Mouse (Mus musculus) hindbrain, postnatal 0 days (tissue): ENCODE data around the gene Fgf12. TPM values are rescaled to one million over a fixed set of nuclear protein-coding genes. Genes with fewer than 3 reads are reported as not detected.

Experiments
- ATAC-seq: fragments of 200-750 bp; cut with Nextera tagmentation; 2 replicates; pipeline ENCODE4 v1.8.0; 2017; ENCODE audit warnings: mild to moderate bottlenecking, moderate TSS enrichment, moderate library complexity
- DNase-seq: peaks from one replicate; pipeline ENCODE4 v3.0.0-alpha.2; 2015; ENCODE audit warnings: low spot score
- H3K27ac ChIP-seq: fragments of 300-500 bp; sonication (generic); 2 replicates; pipeline ENCODE4 v1.5.1; 2014; ENCODE audit warnings: mild to moderate bottlenecking
- H3K27me3 ChIP-seq: fragments of 300-500 bp; sonication (generic); 2 replicates; pipeline ENCODE4 v1.6.1; 2014; ENCODE audit warnings: low read length, mixed read lengths; ENCODE audit not compliant: insufficient read depth
- H3K36me3 ChIP-seq: fragments of 300-500 bp; sonication (generic); 2 replicates; pipeline ENCODE4 v1.6.1; 2014; ENCODE audit warnings: low read length, mixed read lengths; ENCODE audit not compliant: insufficient read depth
- H3K4me1 ChIP-seq: fragments of 300-500 bp; sonication (generic); 2 replicates; pipeline ENCODE4 v1.6.1; 2014; ENCODE audit warnings: antibody characterized with exemption, low read length, mixed read lengths; ENCODE audit not compliant: insufficient read depth
- H3K4me2 ChIP-seq: fragments of 300-500 bp; sonication (generic); 2 replicates; pipeline ENCODE4 v1.6.1; 2014; ENCODE audit warnings: low read depth, mild to moderate bottlenecking, low read length, moderate library complexity, mixed read lengths
- H3K4me3 ChIP-seq: fragments of 300-500 bp; sonication (generic); 2 replicates; pipeline ENCODE4 v1.5.1; 2014; ENCODE audit warnings: low read length
- H3K9ac ChIP-seq: fragments of 300-500 bp; sonication (generic); replicated peaks from 2 replicates; pipeline ENCODE4 v1.6.1; 2014; ENCODE audit warnings: mild to moderate bottlenecking, low read length, moderate library complexity, mixed read lengths
- H3K9me3 ChIP-seq: fragments of 300-500 bp; sonication (generic); 2 replicates; pipeline ENCODE4 v1.6.1; 2016; ENCODE audit warnings: low read length, mixed read lengths
- CTCF ChIP-seq: IDR thresholded peaks from 2 replicates; pipeline ENCODE4 v1.5.1; 2016; ENCODE audit warnings: antibody characterized with exemption, control low read depth, low read depth
- WGBS: fragments of 180-500 bp; shearing (Covaris S2); extraction: QIAGEN DNeasy Blood & Tissue Kit; methylation state at CpG from one replicate; pipeline ENCODE4 v1.1.7; 2014; 5-methylcytosine and 5-hydroxymethylcytosine counted together
- polyA plus RNA-seq: library from polyadenylated mRNA; unstranded; fragments of >200 nt; fragmentation: Nextera tagmentation; extraction: Ambion mirVana; gene quantifications from 2 replicates; pipeline ENCODE4 v1.2.1, GENCODE M21; 2015
- total RNA-seq: library from RNA; depleted of rRNA; stranded (reverse); fragments of >200 nt; gene quantifications from 2 replicates; pipeline ENCODE4 v1.2.3, GENCODE M21; 2014

Fgf12 gene
- total and polyA plus RNA-seq, 2 experiments from 2014 or later, result 39.8 to 70.4 TPM

DNA sequence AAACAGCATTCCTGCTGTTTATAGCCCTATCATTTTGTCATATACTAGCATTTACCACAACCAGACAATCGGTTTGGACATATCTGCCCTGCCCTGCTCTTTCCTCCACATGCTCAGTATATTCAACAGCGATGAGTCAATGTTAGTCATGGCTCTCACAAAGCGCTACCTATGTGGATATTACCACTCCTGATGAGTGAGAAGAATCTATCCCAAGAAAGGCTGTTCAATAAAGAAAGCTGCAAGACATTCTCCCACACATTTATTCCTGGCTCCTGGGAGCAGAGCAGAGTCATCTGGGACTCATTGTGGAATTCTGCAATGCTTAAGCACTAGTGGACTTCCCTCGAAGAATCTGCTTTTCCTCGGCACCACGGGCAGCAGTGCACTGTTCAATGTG, 26.1 kb downstream of the Fgf12 start:
- Histone ChIP-seq H3K4me3 (no peak overlapping the region), H3K4me1 (no peaks in the 10 kb centered on the region), H3K27me3 (no peaks in the 10 kb centered on the region), H3K9ac (no peak overlapping the region), H3K27ac (no peak overlapping the region), H3K9me3 (no peaks in the 10 kb centered on the region), H3K4me2 (no peak overlapping the region), H3K36me3 (no peaks in the 10 kb centered on the region)
- DNase-seq (no peak), ATAC-seq (no peak)
- WGBS, result 90% methylated on average over 6 of the region's 6 CpGs
- no peak for TF ChIP-seq CTCF

- no peaks in the 10 kb centered on the region for H3K27me3 ChIP-seq
- ATAC-seq, result no peak
- no peak for DNase-seq
- no peak overlapping the region for H3K27ac ChIP-seq
- H3K4me2 ChIP-seq, result no peak overlapping the region
- no peaks in the 10 kb centered on the region for H3K9me3 ChIP-seq
- TF ChIP-seq CTCF, result no peak
- H3K4me3 ChIP-seq, result no peak overlapping the region
- H3K4me1 ChIP-seq, result no peaks in the 10 kb centered on the region
- H3K36me3 ChIP-seq, result no peaks in the 10 kb centered on the region
- WGBS, result 72% methylated on average over 3 of the region's 3 CpGs
- no peak overlapping the region for H3K9ac ChIP-seq
Observed at GRCm38 (mm10) chr16:28706623-28707022, 46.2 kb downstream of the Fgf12 start.

- no peak overlapping the region for H3K27ac ChIP-seq
- H3K4me3 ChIP-seq, result no peak overlapping the region
- no peak overlapping the region for H3K9ac ChIP-seq
- no peaks in the 10 kb centered on the region for H3K4me1 ChIP-seq
- DNase-seq (no peak), ATAC-seq (no peak)
- H3K36me3 ChIP-seq, result no peaks in the 10 kb centered on the region
- H3K9me3 ChIP-seq, result no peaks in the 10 kb centered on the region
- no peak overlapping the region for H3K4me2 ChIP-seq
- WGBS, result 51% methylated on average over 4 of the region's 4 CpGs
- TF ChIP-seq CTCF, result no peak
- H3K27me3 ChIP-seq, result no peaks in the 10 kb centered on the region
Observed at GRCm38 (mm10) chr16:28700346-28700745, 52.5 kb downstream of the Fgf12 start.

- 83% methylated on average over 3 of the region's 3 CpGs for WGBS
- H3K4me2 ChIP-seq, result no peak overlapping the region
Observed at GRCm38 (mm10) chr16:28696851-28697250, 56.0 kb downstream of the Fgf12 start.

DNA sequence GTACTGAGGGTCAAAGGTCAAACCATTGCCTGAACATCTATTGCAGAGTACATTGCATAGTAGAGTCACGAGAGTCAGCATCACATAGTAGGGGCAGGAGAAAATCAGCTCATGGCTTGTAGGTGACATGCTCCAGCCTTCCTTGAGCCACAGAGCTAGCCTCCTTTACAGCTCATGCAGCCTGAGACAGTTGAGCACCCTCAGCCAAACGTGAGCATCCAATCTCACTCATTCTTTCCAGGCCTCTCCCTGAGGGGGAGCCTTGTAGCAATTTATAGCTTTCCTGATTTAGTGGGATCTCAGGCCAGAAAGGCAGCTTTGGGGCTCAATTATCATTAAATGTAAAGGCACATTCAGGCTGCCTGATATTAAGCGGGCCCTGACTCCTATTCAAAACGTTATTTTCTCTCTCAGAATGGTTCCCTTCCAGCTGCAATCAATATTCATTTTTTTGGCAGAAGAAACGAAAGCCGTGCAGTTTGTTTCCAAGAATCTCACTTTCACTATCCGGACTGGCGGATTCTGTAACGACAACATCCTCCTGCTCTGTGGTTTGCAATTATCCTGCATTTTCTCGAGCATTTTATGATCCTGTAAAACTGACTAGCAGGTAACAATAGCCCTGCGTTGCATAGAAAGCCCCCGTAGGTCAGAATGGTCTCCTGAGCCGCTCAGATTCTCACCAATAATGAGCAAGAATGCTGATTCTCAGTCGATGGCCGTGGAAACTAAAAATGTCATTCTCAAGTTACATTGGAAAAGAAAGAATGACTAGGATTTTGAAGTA, 58.6 kb downstream of the Fgf12 start:
- Histone ChIP-seq H3K36me3 (no peaks in the 10 kb centered on the region), H3K9me3 (no peaks in the 10 kb centered on the region), H3K9ac (no peak overlapping the region), H3K27ac (peak overlapping the region; percentile 64), H3K27me3 (no peaks in the 10 kb centered on the region), H3K4me3 (no peak overlapping the region), H3K4me2 (peak overlapping the region; percentile 30), H3K4me1 (no peaks in the 10 kb centered on the region)
- ATAC-seq (no peak), DNase-seq (peak; percentile 9)
- WGBS, result 52% methylated on average over 15 of the region's 15 CpGs
- no peak for TF ChIP-seq CTCF

More at GRCm38 (mm10) chr16:28696851-28697250, 56.0 kb downstream of the Fgf12 start:
- no peak overlapping the region for H3K4me3 ChIP-seq
- TF ChIP-seq CTCF, result no peak
- H3K4me1 ChIP-seq, result no peaks in the 10 kb centered on the region
- H3K27ac ChIP-seq, result no peak overlapping the region
- H3K36me3 ChIP-seq, result no peaks in the 10 kb centered on the region
- ATAC-seq (no peak), DNase-seq (no peak)
- no peaks in the 10 kb centered on the region for H3K27me3 ChIP-seq
- H3K9me3 ChIP-seq, result no peaks in the 10 kb centered on the region
- no peak overlapping the region for H3K9ac ChIP-seq

DNA sequence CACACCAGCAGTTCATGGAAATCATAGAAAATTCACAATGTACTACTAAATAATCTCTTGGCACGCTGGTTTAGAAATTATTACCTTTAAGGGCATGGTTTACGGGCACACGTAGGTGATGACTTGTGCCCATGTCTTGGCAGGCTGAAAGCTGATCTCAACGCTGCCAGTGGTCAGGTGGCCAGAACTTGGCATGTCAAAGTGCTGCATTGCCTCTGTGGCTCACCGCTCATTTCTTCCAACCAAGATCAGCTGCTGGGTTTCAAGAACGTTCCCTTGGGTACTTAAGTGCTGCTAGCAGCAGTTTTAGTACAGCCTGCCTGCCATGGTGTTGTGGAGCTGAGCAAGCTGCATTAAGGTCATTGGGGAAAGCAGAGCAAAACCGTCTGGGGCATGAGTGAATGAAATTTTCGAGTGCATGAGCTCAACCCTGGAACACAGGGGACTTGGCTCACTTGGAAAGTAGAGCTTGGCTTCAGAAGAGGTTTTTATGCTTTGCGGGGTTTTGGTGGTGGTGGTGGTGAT, 63.9 kb downstream of the Fgf12 start:
- Histone ChIP-seq H3K27me3 (no peaks in the 10 kb centered on the region), H3K9me3 (no peaks in the 10 kb centered on the region), H3K36me3 (no peaks in the 10 kb centered on the region), H3K4me2 (no peak overlapping the region), H3K9ac (no peak overlapping the region), H3K4me1 (no peaks in the 10 kb centered on the region), H3K27ac (no peak overlapping the region), H3K4me3 (no peak overlapping the region)
- no peak for DNase-seq
- no peak for TF ChIP-seq CTCF
- 80% methylated on average over 9 of the region's 9 CpGs for WGBS
- no peak for ATAC-seq

DNA sequence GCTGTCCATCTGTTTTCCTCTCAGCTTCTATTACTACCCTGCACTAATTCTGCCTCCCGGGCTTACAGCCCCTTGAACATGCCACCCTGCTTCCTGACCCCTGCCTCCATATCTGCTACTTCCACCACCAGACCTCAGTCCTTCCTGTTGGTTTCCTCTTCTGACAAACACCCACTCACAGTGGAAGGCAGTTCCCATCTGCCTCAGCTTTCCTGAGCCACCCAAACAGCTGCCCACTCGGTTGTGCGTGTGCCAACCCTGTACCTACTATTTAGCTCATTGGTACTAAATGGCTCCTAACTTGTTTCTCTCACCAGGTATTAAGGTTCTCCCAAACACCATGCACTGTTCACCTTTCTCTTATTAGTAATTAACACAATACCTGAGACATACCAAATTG, 71.2 kb downstream of the Fgf12 start:
- Histone ChIP-seq H3K9ac (no peak overlapping the region), H3K27me3 (no peaks in the 10 kb centered on the region), H3K36me3 (no peaks in the 10 kb centered on the region), H3K4me3 (no peak overlapping the region), H3K4me2 (no peak overlapping the region), H3K27ac (no peak overlapping the region), H3K4me1 (no peaks in the 10 kb centered on the region), H3K9me3 (no peaks in the 10 kb centered on the region)
- ATAC-seq (no peak), DNase-seq (no peak)
- TF ChIP-seq CTCF, result no peak
- WGBS, result 83% methylated on average over 3 of the region's 3 CpGs
